28 mouse cellular contexts compared by ENCODE assay signal in genomic region chr4:56157521-56158065, GRCm38 (mm10).
"Had no signal": no experiment of that assay in that cellular context is flagged by ENCODE, and none has a peak within 500 bp of the region (broad histone marks: within the 10 kb centered on the region; RNA-seq: fewer than 3 reads in every experiment).

No protein-coding gene starts in this region.

- ATAC-seq: liver, embryonic 12.5 days; liver, postnatal 0 days; midbrain, embryonic 13.5 days; midbrain, embryonic 15.5 days; midbrain, embryonic 16.5 days had no signal

- H3K4me2 ChIP-seq: limb, embryonic 12.5 days; limb, embryonic 13.5 days; limb, embryonic 15.5 days; liver, embryonic 11.5 days; liver, embryonic 12.5 days; liver, embryonic 13.5 days; liver, embryonic 15.5 days; midbrain, embryonic 11.5 days; midbrain, embryonic 12.5 days; midbrain, embryonic 13.5 days; midbrain, embryonic 15.5 days; neural tube, embryonic 12.5 days; neural tube, embryonic 13.5 days had no signal

- H3K27me3 ChIP-seq: limb, embryonic 12.5 days; limb, embryonic 13.5 days; limb, embryonic 15.5 days; liver, embryonic 12.5 days; liver, embryonic 13.5 days; liver, embryonic 15.5 days; megakaryocyte, embryonic 14.5 days; midbrain, embryonic 12.5 days; midbrain, embryonic 13.5 days; midbrain, embryonic 15.5 days; neural tube, embryonic 12.5 days; neural tube, embryonic 13.5 days had no signal

- DNase-seq: layer of hippocampus, postnatal 36 days; left cerebral cortex, postnatal 4 days; liver; liver, embryonic 13.5 days; liver, postnatal 0 days; lung, postnatal 10 days; lung, postnatal 4 days; midbrain, embryonic 14.5 days had no signal

- H3K4me3 ChIP-seq: left cerebral cortex, adult 2 months; limb, embryonic 10.5 days; limb, embryonic 12.5 days; limb, embryonic 13.5 days; limb, embryonic 15.5 days; liver, embryonic 12.5 days; liver, embryonic 13.5 days; liver, embryonic 15.5 days; megakaryocyte, embryonic 14.5 days; midbrain, embryonic 10.5 days; midbrain, embryonic 12.5 days; midbrain, embryonic 13.5 days; midbrain, embryonic 15.5 days; myocyte; neural tube, embryonic 12.5 days; neural tube, embryonic 13.5 days had no signal

- H3K9ac ChIP-seq: limb, embryonic 12.5 days; limb, embryonic 13.5 days; limb, embryonic 15.5 days; liver, embryonic 12.5 days; liver, embryonic 13.5 days; liver, embryonic 14.5 days; liver, embryonic 15.5 days; liver, postnatal 0 days; midbrain, embryonic 12.5 days; midbrain, embryonic 13.5 days; midbrain, embryonic 15.5 days; neural tube, embryonic 12.5 days; neural tube, embryonic 13.5 days had no signal

- H3K27ac ChIP-seq: left cerebral cortex, adult 2 months; limb, embryonic 10.5 days; limb, embryonic 12.5 days; limb, embryonic 13.5 days; limb, embryonic 15.5 days; liver, embryonic 12.5 days; liver, embryonic 13.5 days; liver, embryonic 14.5 days; liver, embryonic 15.5 days; macrophage; midbrain, embryonic 10.5 days; midbrain, embryonic 12.5 days; midbrain, embryonic 13.5 days; midbrain, embryonic 15.5 days; neural tube, embryonic 12.5 days; neural tube, embryonic 13.5 days had no signal

- H3K9me3 ChIP-seq: limb, embryonic 10.5 days; limb, embryonic 12.5 days; limb, embryonic 13.5 days; limb, embryonic 15.5 days; liver, embryonic 12.5 days; liver, embryonic 13.5 days; liver, embryonic 15.5 days; midbrain, embryonic 10.5 days; midbrain, embryonic 12.5 days; midbrain, embryonic 13.5 days; midbrain, embryonic 15.5 days; neural tube, embryonic 12.5 days had no signal

- H3K4me1 ChIP-seq: limb, embryonic 10.5 days; limb, embryonic 12.5 days; limb, embryonic 15.5 days; liver, embryonic 12.5 days; liver, embryonic 13.5 days; liver, embryonic 15.5 days; megakaryocyte, embryonic 14.5 days had no signal

- H3K36me3 ChIP-seq: limb, embryonic 10.5 days; limb, embryonic 12.5 days; limb, embryonic 13.5 days; limb, embryonic 15.5 days; liver, embryonic 12.5 days; liver, embryonic 13.5 days; liver, embryonic 15.5 days; midbrain, embryonic 10.5 days; midbrain, embryonic 12.5 days; midbrain, embryonic 13.5 days; midbrain, embryonic 15.5 days; neural tube, embryonic 12.5 days; neural tube, embryonic 13.5 days had no signal
